Mouse (Mus musculus) embryonic fibroblast, embryonic 13.5 days (primary cell): ENCODE measurements around the gene Gng7. TPM values are rescaled to one million over a fixed set of nuclear protein-coding genes. Genes with fewer than 3 reads are reported as not detected.
A peak's percentile ranks its signal among the peaks of the same experiment; 100 is the strongest.

Experiments
- H3K27ac ChIP-seq: 2 replicates; pipeline ENCODE4 v1.5.1; 2012; ENCODE audit warnings: low read length, control low read depth, inconsistent platforms; ENCODE audit not compliant: insufficient read depth
- H3K4me1 ChIP-seq: 2 replicates; pipeline ENCODE4 v1.6.1; 2011; ENCODE audit warnings: low read length; ENCODE audit not compliant: control insufficient read depth, insufficient read depth
- H3K4me3 ChIP-seq: 2 replicates; pipeline ENCODE4 v1.5.1; 2011; ENCODE audit warnings: mild to moderate bottlenecking, control low read depth, low read length; ENCODE audit not compliant: insufficient read depth
- CTCF ChIP-seq: IDR thresholded peaks from 2 replicates; pipeline ENCODE4 v1.5.1; 2011; ENCODE audit warnings: mild to moderate bottlenecking, control low read depth, low read length, moderate library complexity, borderline replicate concordance; ENCODE audit not compliant: insufficient read depth
- POLR2A ChIP-seq: IDR thresholded peaks from 2 replicates; pipeline ENCODE4 v1.6.1; 2011; ENCODE audit warnings: low read depth, mild to moderate bottlenecking, control low read depth, low read length, moderate library complexity
- polyA plus RNA-seq: library from polyadenylated mRNA; stranded (reverse); fragments of >200 nt; gene quantifications from 2 replicates; pipeline ENCODE4 v1.2.4, GENCODE M21; 2011; ENCODE audit warnings: low read depth; ENCODE audit not compliant: missing spikeins, insufficient read length

Gng7 gene
- polyA plus RNA-seq, 1 experiment: 5.4 TPM

DNA sequence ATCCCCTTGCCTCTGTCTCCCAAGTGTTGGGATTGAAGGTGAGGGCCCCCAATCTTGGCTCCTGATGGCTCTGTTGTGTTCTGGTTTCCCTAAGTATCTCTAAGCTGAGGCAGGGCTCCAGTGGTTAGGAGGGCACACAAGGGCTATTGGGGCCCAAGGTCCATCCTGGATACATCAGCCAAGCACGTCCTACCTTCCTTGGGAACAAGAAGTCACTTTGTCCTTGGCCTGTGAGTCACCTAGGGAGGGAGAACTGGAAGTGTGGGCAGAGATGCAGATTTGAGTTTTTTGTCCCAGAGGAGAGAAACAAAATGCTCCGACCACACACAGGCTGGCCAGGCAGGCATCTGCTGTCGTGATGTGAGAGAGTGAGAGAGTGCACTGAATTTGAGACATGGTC lies 65.7 kb downstream of the Gng7 start:
- no peak overlapping the region for H3K27ac ChIP-seq
- TF ChIP-seq POLR2A: no peak
- no peak for TF ChIP-seq CTCF

DNA sequence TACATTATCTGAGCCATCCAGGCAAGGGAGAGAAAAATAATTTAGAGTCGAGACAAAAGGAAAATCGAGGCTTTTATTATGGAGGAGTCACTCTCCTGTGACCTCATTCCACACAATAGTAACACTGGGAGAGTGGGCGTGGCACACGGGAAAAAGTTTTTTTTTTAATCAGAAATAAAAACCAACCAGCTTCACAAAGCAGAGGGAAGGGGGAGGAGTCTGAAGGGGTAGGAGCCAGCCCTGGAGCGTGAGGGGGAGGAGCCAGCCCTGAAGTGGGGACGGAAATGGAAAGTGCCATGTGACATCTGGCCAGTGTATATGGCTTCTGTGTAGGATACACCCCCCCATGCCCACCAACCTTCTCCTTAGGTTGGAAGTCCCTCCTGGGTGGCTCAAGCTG lies 66.2 kb downstream of the Gng7 start:
- TF ChIP-seq CTCF (no peak), POLR2A (no peak)
- no peak overlapping the region for H3K4me3 ChIP-seq
- H3K27ac ChIP-seq: no peak overlapping the region
- H3K4me1 ChIP-seq: peaks cover 8% of the 10 kb centered on the region

More for the DNA sequence above, 65.7 kb downstream of the Gng7 start:
- Histone ChIP-seq H3K4me3 (no peak overlapping the region), H3K4me1 (peaks cover 8% of the 10 kb centered on the region)

DNA sequence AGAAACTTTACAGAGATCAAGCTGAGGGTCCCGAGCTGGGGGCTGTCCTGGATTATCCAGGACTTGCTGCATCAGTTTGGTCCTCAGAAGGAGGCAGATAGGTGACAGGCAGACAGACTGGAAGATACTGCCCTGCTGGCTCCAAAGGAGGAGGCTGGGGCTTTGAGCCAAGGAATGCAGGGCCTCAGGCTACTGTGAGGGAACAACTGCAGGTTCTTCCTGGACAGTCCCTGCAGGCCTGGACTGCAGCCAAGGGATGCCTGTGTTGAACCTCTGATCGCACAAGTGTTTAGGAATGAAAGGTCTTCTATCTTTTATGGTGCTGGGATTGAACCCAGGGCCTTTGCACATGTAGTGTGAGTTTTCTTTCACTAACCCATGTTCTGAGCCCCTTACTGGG lies 66.9 kb downstream of the Gng7 start:
- TF ChIP-seq POLR2A (no peak), CTCF (no peak)

GRCm38 (mm10) chr10:80946684-80947437 lies 67.9 kb downstream of the Gng7 start:
- no peak for TF ChIP-seq POLR2A
- no peak for TF ChIP-seq CTCF
- Histone ChIP-seq H3K4me3 (no peak overlapping the region), H3K4me1 (peaks cover 8% of the 10 kb centered on the region), H3K27ac (no peak overlapping the region)

More for the DNA sequence above, 66.9 kb downstream of the Gng7 start:
- Histone ChIP-seq H3K4me3 (no peak overlapping the region), H3K27ac (0 out of 2 replicates have a peak overlapping the region, but pooled peaks have one; percentile 1), H3K4me1 (peaks cover 8% of the 10 kb centered on the region)

- H3K4me3 ChIP-seq: no peak overlapping the region
- no peak overlapping the region for H3K27ac ChIP-seq
- H3K4me1 ChIP-seq: peaks cover 20% of the 10 kb centered on the region
- TF ChIP-seq CTCF (no peak), POLR2A (no peak)
These were observed 70.5 kb downstream of the Gng7 start for GRCm38 (mm10) chr10:80944231-80944630.

GRCm38 (mm10) chr10:80943701-80944100 lies 71.0 kb downstream of the Gng7 start:
- Histone ChIP-seq H3K4me1 (peaks cover 23% of the 10 kb centered on the region), H3K4me3 (no peak overlapping the region), H3K27ac (no peak overlapping the region)
- no peak for TF ChIP-seq CTCF
- no peak for TF ChIP-seq POLR2A

- H3K4me1 ChIP-seq: peaks cover 26% of the 10 kb centered on the region
- TF ChIP-seq POLR2A: no peak
- TF ChIP-seq CTCF: no peak
- H3K27ac ChIP-seq: no peak overlapping the region
- H3K4me3 ChIP-seq: no peak overlapping the region
These were observed 71.8 kb downstream of the Gng7 start for GRCm38 (mm10) chr10:80942919-80943318.

GRCm38 (mm10) chr10:80940988-80941347 lies 73.8 kb downstream of the Gng7 start:
- H3K27ac ChIP-seq: peak overlapping the region; percentile 70
- TF ChIP-seq CTCF (no peak), POLR2A (no peak)
- no peak overlapping the region for H3K4me3 ChIP-seq
- H3K4me1 ChIP-seq: peaks cover 34% of the 10 kb centered on the region

GRCm38 (mm10) chr10:80940320-80940987 lies 74.3 kb downstream of the Gng7 start:
- Histone ChIP-seq H3K4me1 (peaks cover 34% of the 10 kb centered on the region), H3K27ac (peak overlapping the region; percentile 70), H3K4me3 (no peak overlapping the region)
- 0 out of 2 replicates have a peak, but pooled peaks have one; percentile 11 for TF ChIP-seq POLR2A
- no peak for TF ChIP-seq CTCF

- Histone ChIP-seq H3K4me1 (peaks cover 36% of the 10 kb centered on the region), H3K4me3 (no peak overlapping the region), H3K27ac (peak overlapping the region; percentile 70)
- TF ChIP-seq POLR2A (peak; percentile 65), CTCF (no peak)
These were observed 75.1 kb downstream of the Gng7 start for GRCm38 (mm10) chr10:80939671-80940070.
